Mouse (Mus musculus): ENCODE data around the gene Celf6.

Gene Celf6

DNA sequence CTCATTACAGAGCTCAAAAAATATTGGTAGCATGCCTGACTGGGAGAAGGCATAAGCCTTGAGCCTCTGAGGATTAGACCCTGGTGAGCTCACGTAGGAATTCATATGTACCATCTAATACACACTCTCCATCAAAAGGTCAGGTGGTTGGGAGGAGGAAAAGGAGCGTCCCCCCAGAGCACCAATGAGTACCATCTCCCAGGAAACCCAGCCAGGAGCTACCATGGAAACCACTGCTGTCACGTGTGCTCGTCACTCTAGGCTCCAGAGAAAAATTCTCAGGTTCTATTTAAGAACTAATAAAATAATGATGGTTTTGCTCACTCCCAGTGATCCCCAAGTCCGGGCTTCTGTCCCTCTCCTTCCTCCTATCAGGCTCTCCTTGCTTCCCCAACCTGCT is 10.5 kb downstream of the Celf6 start:
- DNase-seq (ENCODE audit: low read depth, low spot score), result no peak

DNA sequence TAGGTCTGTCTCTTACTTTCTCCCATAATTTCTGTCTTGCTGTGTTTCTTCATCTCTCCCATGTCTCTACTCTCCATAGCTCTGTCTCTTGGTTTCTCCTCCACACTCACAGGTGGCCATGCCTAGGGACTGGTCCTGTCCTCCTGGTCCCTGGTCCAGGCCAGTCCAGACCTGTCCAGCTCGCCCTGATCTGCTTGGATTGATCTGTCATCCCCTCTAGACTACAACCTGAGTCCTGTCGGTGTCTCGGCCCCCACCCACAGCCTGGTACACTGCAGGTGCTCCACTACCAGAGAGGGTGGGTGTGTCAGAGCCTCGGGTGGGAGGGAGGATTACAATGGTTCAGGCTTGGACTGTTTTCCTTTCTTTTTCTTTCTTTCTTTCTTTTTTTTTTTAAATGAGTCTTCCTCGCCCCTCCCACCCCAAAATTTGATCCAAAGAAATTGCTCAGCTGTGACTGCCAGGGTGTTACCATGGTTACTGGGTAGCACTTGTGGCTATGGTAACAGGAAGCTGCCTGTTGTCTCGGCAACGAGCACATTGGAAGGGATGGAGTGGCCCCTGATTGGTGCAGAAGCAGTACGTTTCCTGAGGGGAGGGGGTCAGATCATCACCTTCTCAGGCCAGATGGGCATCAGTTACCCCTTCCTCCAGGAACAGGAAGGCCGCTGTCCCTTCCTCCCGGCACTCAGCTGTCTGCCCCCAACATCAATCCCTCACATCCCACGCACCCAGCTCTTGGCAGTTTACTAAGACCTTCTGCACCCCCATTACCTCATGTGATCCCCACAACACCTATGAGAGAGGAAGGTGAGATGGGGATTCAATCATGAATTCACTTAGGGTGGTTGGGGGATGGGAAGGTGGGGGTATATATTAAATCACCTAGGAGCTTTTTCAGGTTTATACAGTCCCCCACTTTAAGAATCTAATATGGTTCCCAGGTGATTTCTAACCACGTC is 11.3 kb downstream of the Celf6 start:
- DNase-seq (ENCODE audit: low read depth, low spot score), result no peak

DNA sequence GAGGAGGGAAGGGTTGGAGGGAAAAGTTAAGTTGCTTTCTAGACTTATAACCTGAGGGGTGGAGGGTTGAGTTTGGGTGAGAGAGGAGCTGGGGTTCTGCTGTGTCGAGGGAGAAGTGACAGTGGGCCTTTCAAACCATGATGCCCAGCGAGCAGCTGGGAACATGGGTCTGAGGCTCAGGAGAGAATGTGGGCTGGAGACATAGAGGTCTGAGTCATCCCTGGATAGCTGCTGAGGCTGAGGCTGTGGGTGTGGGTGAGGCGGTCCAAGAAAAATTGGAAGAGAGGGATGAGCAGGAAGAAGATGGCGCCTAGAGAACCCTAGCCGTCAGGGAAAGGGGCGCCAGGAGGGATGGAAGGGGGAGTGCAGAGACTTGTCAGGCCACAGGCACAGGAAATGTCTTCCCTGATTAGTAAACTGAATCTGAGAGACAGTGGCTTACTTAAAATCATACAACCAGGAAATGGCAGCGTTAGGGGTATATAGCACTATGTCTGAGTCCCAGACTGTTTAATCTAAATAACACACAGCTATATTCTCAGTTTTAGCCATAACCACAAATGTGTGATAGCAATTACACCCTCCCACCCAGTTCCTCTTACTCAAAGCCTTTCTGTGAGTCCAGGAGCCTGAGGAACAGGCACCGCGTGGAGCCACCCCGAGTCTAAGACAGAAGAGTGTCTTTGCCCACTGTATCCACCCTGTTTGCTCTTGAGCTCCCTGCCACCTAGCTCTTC is 12.2 kb downstream of the Celf6 start:
- no peak for DNase-seq (ENCODE audit: low read depth, low spot score)

DNA sequence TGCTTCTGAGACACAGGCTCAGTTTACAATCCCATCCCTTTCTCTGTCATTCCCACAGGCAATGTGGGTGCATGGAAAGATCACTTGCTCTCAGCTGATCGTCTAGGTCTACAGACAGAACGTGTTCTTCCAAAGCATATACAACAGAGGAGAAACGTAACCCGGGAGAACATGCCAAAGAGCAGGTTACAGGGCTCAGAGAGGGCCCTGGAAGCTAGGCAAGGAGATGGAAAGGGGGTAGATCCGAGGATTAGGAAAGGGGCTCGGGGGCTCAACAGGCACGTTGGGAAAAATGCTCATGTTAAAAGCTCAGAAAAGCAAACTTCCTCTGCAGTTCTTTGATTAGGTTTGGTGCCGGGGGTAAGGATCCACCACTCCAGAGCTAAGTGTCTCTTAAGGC is 23.9 kb downstream of the Celf6 start:
- DNase-seq (ENCODE audit: low read depth, low spot score), result no peak

DNA sequence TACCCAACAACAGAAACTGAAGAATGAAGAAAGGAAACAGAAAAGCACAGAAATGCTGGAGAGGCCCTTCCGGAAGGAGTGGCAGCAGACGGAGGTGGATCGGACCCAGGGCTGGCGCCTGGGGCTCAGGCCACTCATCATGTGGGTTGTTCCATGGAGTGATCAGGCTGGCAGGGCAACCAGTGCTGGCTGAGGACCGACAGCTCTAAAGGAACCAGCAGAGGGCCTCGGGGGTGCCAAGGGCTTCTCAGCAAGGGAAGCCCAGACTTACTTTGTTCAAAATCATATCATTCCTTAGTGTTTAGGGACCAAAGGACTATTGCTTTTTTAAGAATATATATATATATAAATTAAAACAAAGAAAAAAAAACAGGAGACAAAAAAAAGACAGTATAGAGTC is 28.2 kb downstream of the Celf6 start:
- no peak for DNase-seq (ENCODE audit: low read depth, low spot score)

DNA sequence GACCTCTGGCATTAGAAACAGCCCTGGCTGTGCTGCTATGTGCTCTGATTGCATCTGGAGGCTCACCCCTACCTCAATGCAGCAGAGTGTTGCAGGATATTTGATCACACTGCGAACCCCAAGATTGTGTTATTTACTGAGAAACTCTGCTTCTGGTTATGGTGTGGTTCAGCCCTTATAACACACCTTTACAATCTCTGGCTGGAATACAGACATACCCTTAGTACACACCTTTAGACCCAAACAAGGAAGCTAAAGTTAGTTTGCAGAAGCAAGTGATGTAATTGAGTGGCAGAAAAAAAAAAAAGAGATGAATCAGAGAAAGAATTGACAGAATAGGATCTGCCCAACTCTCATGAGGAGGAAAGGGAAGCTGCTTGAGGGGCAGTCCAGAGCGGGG is 33.2 kb downstream of the Celf6 start:
- DNase-seq (ENCODE audit: low read depth, low spot score), result no peak

DNA sequence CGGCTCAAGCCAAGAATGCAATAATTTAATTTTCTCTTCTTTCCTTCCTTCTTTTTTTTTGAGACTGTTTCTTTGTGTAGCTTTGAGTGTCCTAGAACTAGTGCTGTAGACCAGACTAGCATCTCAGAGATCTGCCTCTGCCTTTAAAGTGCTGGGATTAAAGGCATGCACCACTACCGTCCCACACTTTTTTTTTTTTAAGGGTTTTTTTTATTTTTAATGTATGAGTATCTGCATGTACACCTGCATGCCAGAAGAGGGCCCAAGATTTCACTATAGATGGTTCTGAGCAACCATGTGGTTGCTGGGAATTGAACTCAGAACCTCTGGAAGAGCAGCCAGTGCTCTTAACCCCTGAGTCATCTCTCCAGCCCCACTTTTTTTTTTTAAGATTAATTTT is 38.1 kb downstream of the Celf6 start:
- no peak for DNase-seq (ENCODE audit: low read depth, low spot score)

DNA sequence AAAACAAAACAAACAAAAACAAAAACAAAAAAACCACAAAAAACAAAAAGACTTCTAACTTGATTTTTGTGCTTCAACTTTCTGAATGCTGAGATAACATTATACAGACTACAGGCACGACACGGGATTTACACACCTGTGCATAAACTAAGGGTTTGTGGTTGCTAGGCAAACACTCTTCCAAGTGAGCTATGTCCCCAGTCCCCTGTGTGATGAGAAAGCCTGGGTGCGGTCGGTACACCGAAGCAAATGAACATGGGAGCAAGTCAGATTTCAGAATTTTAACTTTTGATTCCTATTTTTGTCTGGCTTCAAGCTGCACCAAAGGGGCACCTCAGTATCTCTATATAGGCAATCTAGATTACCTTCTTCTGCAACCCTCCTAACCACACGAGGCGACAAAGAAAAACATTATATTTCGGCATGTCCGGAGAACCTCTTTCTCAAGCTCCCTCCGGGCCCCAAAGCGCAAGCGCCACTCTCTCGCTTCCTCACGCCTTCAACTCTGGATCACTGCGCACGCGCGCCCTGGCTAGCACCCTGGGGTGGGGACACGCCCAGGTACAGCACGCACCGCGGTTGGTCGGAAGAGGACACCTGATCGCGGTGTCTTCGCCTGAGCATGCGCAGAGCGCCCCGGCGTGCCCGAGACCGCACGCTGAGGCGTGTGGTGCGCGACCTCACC is 39.0 kb downstream of the Celf6 start, which contains the start of gene Parp6:
TSS of gene Parp6 (plus strand) at position 663 of the 685 bp plus-strand sequence.
- peak; percentile 97 for DNase-seq (ENCODE audit: low read depth, low spot score)

DNA sequence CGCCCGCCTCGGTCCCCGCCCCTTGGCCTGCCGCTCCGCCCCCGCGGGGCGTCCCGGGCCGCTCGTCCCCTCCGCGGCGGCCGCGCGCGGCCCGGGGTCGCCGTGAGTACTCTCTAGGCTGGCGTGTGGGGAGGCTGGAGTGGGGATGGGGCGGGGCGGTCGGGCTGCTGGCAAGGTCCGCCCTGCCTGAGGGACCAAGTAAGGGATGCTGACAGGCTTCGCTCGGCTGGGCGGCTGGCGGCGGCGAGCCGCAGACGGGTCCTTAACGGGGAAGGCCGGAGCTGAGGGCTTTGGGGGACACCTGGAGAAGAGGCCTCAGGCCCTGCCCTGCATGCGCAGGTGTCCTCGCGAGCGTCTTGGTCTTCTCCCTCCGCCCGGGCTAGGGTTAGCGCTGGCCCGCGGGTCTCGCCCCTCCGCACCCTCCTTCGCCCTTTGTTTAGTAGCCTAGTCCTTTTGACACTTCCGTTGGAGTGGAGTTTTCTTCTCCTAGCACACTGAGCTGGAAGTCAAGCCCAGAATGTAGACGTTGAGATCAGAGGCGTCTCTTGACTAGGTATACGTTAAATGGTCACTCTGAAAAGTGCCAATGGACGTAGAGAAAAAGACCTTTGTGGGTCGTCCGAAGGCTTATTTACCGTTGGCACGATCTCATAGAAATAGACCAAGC is 39.7 kb downstream of the Celf6 start:
- DNase-seq (ENCODE audit: low read depth, low spot score), result no peak

DNA sequence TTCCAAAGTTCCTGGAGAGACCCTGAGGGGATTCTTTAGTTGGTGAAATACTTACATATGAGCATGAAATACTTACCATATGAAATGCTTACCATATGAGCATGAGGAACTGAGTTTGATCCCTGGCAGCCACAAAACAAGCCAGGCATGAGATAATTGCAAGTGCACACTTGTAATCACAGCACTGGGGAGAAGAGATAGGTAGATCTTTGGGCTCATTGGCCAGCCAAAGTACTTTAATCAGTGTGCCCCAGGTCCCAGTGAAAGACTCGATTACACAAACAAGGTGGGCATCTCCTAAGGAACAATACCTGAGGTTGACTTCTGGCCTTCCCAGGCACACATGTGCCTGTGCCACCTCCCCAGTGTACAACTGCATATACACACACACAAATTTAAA is 60.7 kb downstream of the Celf6 start:
- DNase-seq (ENCODE audit: low read depth, low spot score), result no peak

DNA sequence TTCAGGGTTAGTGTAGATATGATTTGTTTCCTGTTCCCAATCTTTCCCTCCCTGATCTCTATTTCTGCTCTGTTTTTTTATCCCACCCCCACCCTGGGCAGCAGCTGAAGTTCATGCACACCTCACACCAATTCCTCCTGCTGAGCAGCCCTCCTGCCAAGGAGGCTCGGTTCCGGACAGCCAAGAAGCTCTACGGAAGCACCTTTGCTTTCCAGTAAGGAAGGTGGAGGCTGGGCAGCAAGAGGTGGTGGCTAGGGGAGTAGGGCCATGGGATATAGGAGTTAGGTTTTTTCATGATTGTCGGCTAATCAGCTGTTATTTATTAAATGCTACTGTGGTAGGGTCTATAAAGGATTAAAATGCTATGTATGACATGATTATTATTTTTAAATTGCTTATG is 62.2 kb downstream of the Celf6 start:
- no peak for DNase-seq (ENCODE audit: low read depth, low spot score)

DNA sequence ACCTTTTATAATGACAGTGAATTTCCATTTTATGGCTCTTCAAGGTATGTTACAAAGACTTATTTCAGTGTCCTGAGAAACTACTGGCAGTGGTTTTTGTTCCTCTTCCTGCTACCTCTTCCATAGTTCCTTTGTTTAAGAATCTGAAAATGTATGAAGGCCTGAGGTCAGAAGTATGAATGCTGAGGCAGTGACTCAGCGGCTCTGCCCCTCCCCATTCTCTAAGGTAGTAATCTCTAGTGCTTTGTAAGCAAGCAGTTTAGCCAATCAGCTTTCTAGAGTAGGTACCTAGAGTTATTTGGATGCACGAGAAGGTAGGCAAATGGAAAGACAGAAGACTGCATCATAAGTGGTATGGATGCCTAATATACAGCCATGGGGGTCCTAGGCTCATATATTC is 63.6 kb downstream of the Celf6 start:
- DNase-seq (ENCODE audit: low read depth, low spot score), result no peak

DNA sequence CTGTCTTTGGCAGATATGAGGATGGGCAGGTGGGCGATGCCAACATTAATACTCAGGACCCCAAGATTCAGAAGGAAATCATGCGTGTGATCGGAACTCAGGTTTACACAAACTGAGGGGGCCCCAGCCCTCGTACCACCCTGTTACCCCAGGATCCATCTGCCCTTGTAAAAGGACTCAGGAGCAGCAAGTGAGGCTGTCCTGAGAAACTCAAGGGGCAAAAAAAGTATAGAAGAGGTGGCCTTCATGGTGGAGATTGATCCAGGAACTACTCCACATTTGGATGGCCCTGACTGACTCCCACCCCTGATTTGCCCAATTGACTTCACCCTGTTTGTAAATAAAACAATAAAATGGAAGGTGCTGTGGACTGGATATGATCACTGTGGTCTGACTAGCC is 72.2 kb downstream of the Celf6 start:
- no peak for DNase-seq (ENCODE audit: low read depth, low spot score)

DNA sequence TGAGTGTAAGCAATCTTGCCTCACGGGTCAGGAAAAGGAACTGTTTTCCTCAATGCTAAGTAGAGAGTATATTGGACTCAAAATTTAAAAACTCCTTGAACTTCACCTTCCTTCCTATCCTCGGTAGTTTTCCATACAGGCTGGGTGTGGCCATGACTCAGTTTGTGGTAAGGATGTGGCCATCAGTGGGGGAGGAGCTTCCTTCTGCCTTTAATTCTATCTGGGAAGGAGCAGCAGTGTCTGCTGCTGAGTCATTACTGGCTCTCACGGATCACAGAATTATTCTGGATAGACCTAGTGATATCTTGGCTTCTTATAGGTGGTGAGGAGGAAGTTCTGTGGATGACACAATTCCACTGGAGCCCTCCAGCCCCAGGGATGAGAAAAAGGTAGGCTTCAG is 75.7 kb downstream of the Celf6 start:
- DNase-seq (ENCODE audit: low read depth, low spot score), result no peak

DNA sequence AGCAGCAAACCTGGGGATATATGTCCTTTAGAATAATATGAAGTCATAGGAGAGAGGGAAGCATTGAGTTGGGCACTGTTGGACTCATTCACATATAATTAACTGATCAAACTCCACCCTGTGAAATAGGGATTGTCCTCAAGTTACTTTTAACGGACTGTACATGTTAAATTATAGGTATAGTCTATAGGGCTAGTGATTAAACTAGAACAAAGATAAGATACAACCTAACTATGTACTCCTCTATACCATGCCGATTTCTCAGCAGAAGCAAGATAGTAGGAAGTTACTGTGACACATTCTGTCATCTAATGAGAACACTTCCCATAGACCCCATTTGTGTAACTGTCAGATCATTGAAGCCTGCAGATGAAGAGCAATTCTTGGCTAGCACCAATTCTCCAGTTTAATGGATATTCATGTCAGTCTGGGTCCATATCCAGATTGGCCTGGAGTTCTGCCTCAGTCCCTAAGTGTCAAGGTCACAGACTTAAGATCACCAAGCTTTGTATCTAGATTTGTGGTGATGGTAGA is 76.8 kb downstream of the Celf6 start:
- DNase-seq (ENCODE audit: low read depth, low spot score), result no peak

DNA sequence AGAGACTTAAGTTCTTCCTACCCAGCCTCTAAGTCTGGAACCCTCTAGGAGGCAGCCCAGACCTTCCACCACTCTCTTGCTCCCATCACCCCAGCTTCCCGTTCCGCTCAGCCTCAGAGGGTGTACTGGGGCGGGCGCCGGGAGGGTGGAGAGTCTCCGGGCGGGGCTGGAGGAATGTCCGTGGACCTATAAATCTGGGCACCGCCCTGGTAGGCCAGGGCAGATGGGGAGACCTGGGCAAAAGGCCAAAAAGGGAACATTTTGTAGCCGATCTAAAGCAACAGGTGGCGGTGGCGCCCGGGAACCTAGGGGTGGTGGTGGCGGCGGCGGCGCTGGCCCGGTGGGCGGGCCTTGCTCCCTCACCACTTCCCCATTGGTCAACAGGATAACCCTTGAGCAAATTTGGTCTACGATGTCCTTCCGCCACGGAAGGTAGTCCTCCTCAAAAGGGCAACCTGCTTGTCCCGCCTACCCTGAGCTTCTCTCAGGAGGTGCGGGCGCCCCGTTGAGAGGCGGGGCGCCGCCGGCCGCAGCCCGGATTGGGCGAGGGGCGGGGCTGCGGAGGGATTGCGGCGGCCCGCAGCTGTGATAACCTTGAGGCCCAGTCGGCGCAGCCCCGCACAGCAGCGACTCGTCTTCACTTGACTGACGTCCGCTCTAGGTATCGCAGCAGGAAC is 78.4 kb downstream of the Celf6 start, which contains the start of gene Pkm:
TSS of gene Pkm (plus strand) at position 411 of the 677 bp plus-strand sequence.
- DNase-seq (ENCODE audit: low read depth, low spot score), result peak; percentile 98
